15 mouse cellular contexts compared by ENCODE assay signal in the genomic region with DNA sequence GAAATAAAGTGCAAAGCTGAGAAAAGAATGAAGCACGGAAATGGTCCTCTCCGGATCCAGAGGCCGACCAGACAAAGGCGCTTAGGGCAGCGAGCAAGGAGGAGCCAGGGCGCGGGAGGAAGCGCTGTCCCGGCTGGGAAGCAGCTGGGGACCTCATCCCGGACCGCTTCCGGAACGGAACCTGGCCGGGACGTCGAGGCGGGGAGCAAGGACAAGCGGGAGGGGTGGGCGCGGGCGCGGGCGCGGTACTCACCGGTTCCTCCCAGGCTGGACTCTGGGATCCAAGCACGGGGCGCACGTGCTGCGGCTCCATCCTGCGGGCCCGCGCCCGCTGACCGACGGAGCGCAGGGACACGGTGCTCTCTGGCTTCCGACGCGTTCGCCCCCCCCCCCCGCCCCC. TPM values are rescaled to one million over a fixed set of nuclear protein-coding genes. Genes with fewer than 3 reads are reported as not detected.
A peak's percentile ranks its signal among the peaks of the same experiment; 100 is the strongest.
DNase-seq lines count a peak whose midpoint lies in the region; ATAC-seq and TF ChIP-seq lines count a peak whose summit lies in the region.
"Not testable (repeated sequence)": the region's sequence is repeated elsewhere in the genome, so short reads cannot be mapped to it uniquely, and the experiment has no call there.
"Had no signal": no experiment of that assay in that cellular context is flagged by ENCODE, and none has a peak within 500 bp of the region (broad histone marks: within the 10 kb centered on the region; RNA-seq: fewer than 3 reads in every experiment).

No protein-coding gene starts in this region.

- DNase-seq in cerebellum, adult 2 months = peak; percentile 0 to 10
- DNase-seq in gastrocnemius, adult 18-20 months (ENCODE audit: low spot score) = peak; percentile 1
- peak; percentile 12 to 14 for DNase-seq in left cerebral cortex, postnatal 14 days (ENCODE audit: low spot score in 2 of 2)
- peak; percentile 13 to 55 for DNase-seq in spleen, postnatal 4 days (ENCODE audit: low spot score in 2 of 2)

- not testable (repeated sequence) for H3K9me3 ChIP-seq in heart, embryonic 15.5 days (replicated peaks); kidney, embryonic 15.5 days (replicated peaks); midbrain, embryonic 13.5 days

- H3K27me3 ChIP-seq in cerebellum, adult 2 months (ENCODE audit: control insufficient read depth, insufficient read depth, low read length); heart, embryonic 15.5 days; kidney, embryonic 15.5 days; midbrain, embryonic 13.5 days: not testable (repeated sequence)

- 17% methylated on average over 23 of the region's 42 CpGs for WGBS in cerebellum, adult 2 months
- WGBS in heart, embryonic 15.5 days = 7% methylated on average over 26 of the region's 42 CpGs
- 10% methylated on average over 16 of the region's 42 CpGs for WGBS in kidney, embryonic 15.5 days
- 6% methylated on average over 27 of the region's 42 CpGs for WGBS in midbrain, embryonic 13.5 days

- intact Hi-C loops in left cerebral cortex, postnatal 14 days (cut with DNase I) = not testable (repeated sequence)

- not testable (repeated sequence) for H3K27ac ChIP-seq in cerebellum, adult 2 months (ENCODE audit: insufficient read depth, low read length); heart, embryonic 15.5 days; kidney, embryonic 15.5 days; midbrain, embryonic 13.5 days

- H3K4me1 ChIP-seq in cerebellum, adult 2 months (ENCODE audit: control insufficient read depth, insufficient read depth, low read length); heart, embryonic 15.5 days (replicated peaks); kidney, embryonic 15.5 days; midbrain, embryonic 13.5 days (replicated peaks): not testable (repeated sequence)

- TF ChIP-seq CTCF in cerebellum, adult 2 months (IDR thresholded peaks at IDR 0.05; ENCODE audit: borderline replicate concordance, insufficient read depth, low read depth, low read length) = not testable (repeated sequence)

- not testable (repeated sequence) for H3K4me3 ChIP-seq in cerebellum, adult 2 months (replicated peaks; ENCODE audit: insufficient read depth, low read depth, low read length)
- H3K4me3 ChIP-seq in heart, embryonic 15.5 days = peak overlapping the region; percentile 38
- H3K4me3 ChIP-seq in kidney, embryonic 15.5 days (replicated peaks) = peak overlapping the region; percentile 17; the same call in 1 of the 2 replicates
- H3K4me3 ChIP-seq in midbrain, embryonic 13.5 days (replicated peaks) = peak overlapping the region; percentile 37

- not testable (repeated sequence) for TF ChIP-seq POLR2A in cerebellum, adult 2 months (IDR thresholded peaks at IDR 0.05; ENCODE audit: borderline replicate concordance, insufficient read depth, low read length)

- H3K9ac ChIP-seq in heart, embryonic 15.5 days; kidney, embryonic 15.5 days; midbrain, embryonic 13.5 days (replicated peaks): not testable (repeated sequence)

- peak overlapping the region; percentile 55 for H3K4me2 ChIP-seq in heart, embryonic 15.5 days
- peak overlapping the region; percentile 53 for H3K4me2 ChIP-seq in kidney, embryonic 15.5 days
- peak overlapping the region; percentile 52 for H3K4me2 ChIP-seq in midbrain, embryonic 13.5 days (replicated peaks)

- not testable (repeated sequence) for H3K36me3 ChIP-seq in heart, embryonic 15.5 days; kidney, embryonic 15.5 days; midbrain, embryonic 13.5 days

- not testable (repeated sequence) for ATAC-seq in heart, embryonic 15.5 days (replicated peaks; ENCODE audit: insufficient number of reproducible peaks, insufficient read depth, low FRiP score, low read depth); kidney, embryonic 15.5 days (replicated peaks; ENCODE audit: low FRiP score); midbrain, embryonic 13.5 days

RNA-seq across cellular contexts. Expression of a gene that starts 14.5 kb away (rescaled TPM):
- 0.17 and 0.52 TPM in 2 replicates for polyA plus RNA-seq in cerebellum, adult 2 months (2012; rRNA removed)
- not detected for total RNA-seq in gastrocnemius, adult 18-20 months (2021)
- polyA plus RNA-seq in heart, embryonic 15.5 days (2015; fragmentation: Nextera tagmentation; extraction: Ambion mirVana) = 2.2 and 2.3 TPM in 2 replicates
- polyA plus RNA-seq in kidney, embryonic 15.5 days (2015; fragmentation: Nextera tagmentation; extraction: Ambion mirVana) = 0.52 and 0.57 TPM in 2 replicates
- under 1 TPM; 0.53 to 0.99 TPM for total RNA-seq in left cerebral cortex, postnatal 14 days (2021)
- 2.7 and 3.8 TPM in 2 replicates for polyA plus RNA-seq in midbrain, embryonic 13.5 days (2015; fragmentation: Nextera tagmentation; extraction: Ambion mirVana)
- total RNA-seq: neutrophil, adult 5-6 weeks had no signal
- polyA plus RNA-seq: kidney, postnatal 0 days; liver, embryonic 12.5 days had no signal

RNA-seq across cellular contexts. Expression of a gene that starts 17.6 kb away (rescaled TPM):
- polyA plus RNA-seq in cerebellum, adult 2 months (2012; rRNA removed) = not detected in 2 replicates
- total RNA-seq in gastrocnemius, adult 18-20 months (2021) = not detected
- not detected in 2 replicates for polyA plus RNA-seq in heart, embryonic 15.5 days (2015; fragmentation: Nextera tagmentation; extraction: Ambion mirVana)
- polyA plus RNA-seq in kidney, embryonic 15.5 days (2015; fragmentation: Nextera tagmentation; extraction: Ambion mirVana) = not detected in 2 replicates
- not detected for total RNA-seq in left cerebral cortex, postnatal 14 days (2021)
- not detected in 2 replicates for polyA plus RNA-seq in midbrain, embryonic 13.5 days (2015; fragmentation: Nextera tagmentation; extraction: Ambion mirVana)
- total RNA-seq: neutrophil, adult 5-6 weeks had no signal
- polyA plus RNA-seq: CD4-positive, CD25-positive, alpha-beta regulatory T cell, adult 4 months; cortical plate, adult 2 months; forebrain, embryonic 11.5 days; heart, postnatal 0 days; kidney, postnatal 0 days; liver, embryonic 12.5 days; spleen, adult 2 months had no signal

RNA-seq across cellular contexts. Expression of a gene that starts 36.6 kb away (rescaled TPM):
- polyA plus RNA-seq in cerebellum, adult 2 months (2012; rRNA removed) = not detected in 2 replicates
- total RNA-seq in gastrocnemius, adult 18-20 months (2021) = not detected
- polyA plus RNA-seq in heart, embryonic 15.5 days (2015; fragmentation: Nextera tagmentation; extraction: Ambion mirVana) = not detected in 2 replicates
- not detected in 2 replicates for polyA plus RNA-seq in kidney, embryonic 15.5 days (2015; fragmentation: Nextera tagmentation; extraction: Ambion mirVana)
- not detected for total RNA-seq in left cerebral cortex, postnatal 14 days (2021)
- polyA plus RNA-seq in midbrain, embryonic 13.5 days (2015; fragmentation: Nextera tagmentation; extraction: Ambion mirVana) = not detected in 2 replicates
- total RNA-seq: neutrophil, adult 5-6 weeks had no signal
- polyA plus RNA-seq: CD4-positive, CD25-positive, alpha-beta regulatory T cell, adult 4 months; cortical plate, adult 2 months; forebrain, embryonic 11.5 days; heart, postnatal 0 days; kidney, postnatal 0 days; liver, embryonic 12.5 days; spleen, adult 2 months had no signal
